Mouse (Mus musculus): Measurements from ENCODE around the gene Adgre1. TPM values are rescaled to one million over a fixed set of nuclear protein-coding genes. Genes with fewer than 3 reads are reported as not detected.
A peak's percentile ranks its signal among the peaks of the same experiment; 100 is the strongest.
"Not testable (repeated sequence)": the region's sequence is repeated elsewhere in the genome, so short reads cannot be mapped to it uniquely, and the experiment has no call there.

Gene Adgre1
- under 1 TPM in 1 of 2 experiments, not detected in 1; 0.24 TPM for polyA plus RNA-seq (2017; shearing (Covaris generic))

DNA sequence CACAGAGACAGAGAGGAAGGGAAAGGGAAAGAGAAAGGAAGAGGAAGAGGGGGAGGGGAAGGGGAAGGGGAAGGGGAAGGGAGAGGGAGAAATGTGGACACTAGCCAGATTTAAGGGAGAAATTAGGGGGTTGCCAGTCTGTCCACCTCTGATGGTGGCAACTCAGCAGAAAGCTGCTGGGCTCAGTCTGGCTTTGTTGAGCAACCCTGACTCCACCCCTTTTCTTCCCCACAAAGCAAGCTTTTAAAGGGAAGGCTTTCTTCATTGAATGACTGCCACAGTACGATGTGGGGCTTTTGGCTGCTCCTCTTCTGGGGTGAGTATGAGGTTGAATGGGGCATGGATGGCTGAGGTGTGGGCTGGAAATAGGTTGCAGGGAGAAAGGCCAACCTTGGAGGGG, at the start of gene Adgre1:
TSS of gene Adgre1 (plus strand) at position 251 of the 400 bp plus-strand sequence.
- no peak for ATAC-seq

DNA sequence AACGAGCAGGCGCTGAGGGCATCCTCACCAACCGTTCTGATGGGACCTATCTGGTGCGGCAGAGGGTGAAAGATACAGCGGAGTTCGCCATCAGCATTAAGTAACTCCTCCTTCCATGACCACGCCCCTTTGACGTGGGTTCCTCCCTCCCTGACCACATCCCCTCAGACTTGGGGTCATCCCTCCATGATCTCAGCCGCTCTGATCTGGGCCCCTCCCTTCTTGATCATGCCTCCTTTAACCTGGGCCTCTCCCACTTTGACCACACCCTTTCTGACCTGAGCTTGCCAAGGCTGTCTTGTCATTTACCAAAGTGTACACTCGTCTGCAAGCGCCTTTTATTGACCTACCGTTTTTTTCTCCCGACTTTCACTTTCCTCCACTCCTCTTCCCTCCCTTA, 46.7 kb upstream of the Adgre1 start:
- no peak for ATAC-seq

DNA sequence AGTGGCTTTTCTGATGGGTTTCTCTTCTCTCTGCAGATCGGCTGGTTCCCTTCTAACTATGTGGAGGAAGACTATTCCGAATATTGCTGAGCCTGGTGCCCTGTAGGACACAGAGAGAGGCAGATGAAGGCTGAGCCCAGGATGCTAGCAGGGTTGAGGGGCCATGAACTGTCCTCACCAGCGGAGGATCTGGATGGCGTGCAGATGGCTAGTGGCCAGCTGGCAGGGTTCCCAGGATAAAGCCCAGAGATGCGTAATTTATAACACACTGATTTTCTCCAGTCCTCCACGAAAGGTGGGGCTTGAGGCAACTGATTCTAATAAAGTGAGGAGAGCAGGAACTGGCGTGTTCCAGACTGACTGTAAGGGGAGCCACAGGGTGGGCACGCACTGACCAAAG, 30.9 kb upstream of the Adgre1 start:
- ATAC-seq, result no peak

DNA sequence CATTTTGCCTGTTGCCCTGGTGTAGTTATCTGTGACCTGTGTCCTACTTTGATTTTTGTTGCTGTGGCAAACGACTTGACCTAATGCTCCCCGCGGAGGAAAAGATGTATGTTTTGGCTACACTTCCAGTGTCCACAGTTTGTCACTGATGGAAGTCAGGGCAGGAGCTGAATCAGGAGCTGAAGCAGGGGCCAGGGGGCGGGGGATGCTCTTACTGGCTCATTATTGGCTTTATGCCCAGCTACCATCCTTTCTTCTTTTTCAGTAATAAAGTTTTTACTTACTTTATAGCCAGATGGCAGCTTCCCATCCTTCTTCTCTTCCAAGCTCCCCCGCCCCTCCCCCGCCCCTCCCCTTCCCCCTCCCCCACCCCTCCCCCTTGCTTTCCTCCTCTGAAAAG, 29.5 kb upstream of the Adgre1 start:
- no peak for ATAC-seq

DNA sequence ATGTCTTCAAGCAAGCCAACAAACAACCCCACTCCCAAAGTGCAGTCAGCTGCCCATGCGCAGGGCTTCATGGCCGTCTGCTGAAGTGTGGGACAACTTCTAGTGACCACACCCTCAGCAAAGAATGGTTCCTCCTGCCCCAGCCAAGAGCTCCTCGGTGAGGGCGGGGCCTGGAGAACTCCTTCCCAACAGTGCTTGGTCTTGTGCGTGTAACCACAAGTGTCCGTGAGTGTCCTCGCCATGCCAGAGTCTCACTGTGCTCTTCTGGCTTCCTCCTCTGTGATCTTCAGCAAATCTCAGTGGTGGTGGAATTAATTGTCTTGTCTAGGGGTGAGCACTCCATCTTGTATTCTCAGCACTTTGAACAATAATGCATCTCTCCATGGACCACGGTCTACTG, 27.5 kb upstream of the Adgre1 start:
- no peak for ATAC-seq

DNA sequence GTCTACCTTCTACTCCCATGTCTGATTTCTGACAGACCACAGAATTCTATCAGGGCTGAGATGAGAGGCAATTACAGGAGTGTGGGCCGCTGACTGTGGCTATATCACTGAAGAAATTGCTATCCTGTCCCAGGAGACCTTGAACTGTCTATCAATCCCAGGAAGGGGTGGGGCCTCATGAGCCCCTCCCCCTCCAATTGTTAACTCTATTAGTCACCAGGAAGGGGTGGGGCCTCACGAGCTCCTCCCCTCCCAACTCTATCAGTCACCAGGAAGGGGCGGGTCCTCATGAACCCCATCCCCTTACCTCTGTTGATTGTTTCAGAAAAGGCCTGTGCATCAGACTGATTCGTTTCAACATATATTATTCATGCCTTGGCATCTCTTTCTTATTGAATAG, 26.2 kb upstream of the Adgre1 start:
- ATAC-seq, result peak; percentile 11

DNA sequence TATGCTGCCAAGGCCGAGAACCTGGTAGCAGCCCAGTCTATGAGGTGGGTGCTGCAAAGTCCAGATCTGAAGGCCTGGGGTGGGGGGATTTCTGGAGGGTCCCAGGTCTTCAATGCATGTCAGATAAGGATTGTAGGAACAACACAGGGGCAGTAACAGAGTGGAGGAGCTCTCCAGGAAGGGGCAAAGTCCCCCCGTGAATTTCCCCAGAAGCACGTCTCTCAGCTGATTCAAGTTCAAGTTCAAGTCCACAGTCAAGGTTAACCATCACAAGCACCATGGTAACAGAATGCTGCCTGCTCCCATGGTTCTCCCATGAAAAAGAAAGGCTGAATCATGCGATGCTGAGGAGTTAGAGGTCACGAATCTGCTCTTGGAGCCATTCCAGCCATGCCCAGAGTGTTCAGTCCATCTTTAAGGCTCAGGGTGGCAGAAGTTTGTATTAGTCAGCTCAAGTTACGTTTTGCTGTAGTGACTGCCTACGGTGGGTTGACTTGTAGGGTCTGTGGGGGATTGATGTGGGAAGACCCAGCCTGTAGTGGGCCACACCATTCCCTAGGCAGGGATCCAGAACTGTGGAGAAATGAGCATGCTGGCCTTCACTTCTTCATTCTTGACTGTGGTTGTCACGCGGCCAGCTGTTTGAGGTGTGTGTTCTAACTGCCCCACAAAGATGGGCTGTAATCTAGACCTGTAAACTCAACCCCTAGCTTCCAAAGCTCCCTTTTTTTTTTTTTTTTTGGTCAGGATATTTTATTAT, 24.3 kb upstream of the Adgre1 start:
- no peak for ATAC-seq

DNA sequence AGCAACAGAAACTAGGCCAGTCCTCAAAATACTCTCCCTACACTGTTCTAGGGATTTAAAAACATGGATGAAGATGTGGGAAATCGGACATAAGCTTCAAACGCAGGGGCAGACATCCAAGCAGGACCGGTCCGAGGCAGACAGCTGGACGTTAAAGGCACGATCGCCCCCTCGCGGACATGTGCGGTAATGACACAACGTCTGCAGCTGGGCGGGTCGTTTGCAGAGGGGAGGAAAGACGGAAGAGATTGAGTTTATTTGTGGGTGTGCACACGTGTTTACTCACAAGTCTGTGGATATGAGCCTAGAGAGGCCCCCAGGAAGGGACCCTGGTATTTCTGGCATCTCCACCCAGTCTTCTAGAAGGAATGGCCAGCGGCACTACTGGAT, 23.7 kb upstream of the Adgre1 start:
- ATAC-seq, result peak; percentile 61

DNA sequence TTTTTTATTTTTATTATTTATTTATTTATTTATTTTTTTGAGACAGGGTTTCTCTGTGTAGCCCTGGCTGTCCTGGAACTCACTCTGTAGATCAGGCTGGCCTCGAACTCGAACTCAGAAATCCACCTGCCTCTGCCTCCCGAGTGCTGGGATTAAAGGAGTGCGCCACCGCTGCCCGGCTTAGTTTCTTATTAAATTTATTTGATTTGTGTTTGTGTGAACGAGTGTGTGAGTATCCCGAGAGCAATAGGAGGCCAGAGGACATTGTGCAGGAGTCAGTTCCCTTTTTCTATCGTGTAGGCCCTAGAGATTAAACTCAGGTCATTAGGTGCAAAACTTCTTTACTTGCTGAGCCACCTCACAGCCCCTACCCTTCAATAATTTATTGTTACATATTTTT, 23.3 kb upstream of the Adgre1 start:
- ATAC-seq, result not testable (repeated sequence)

DNA sequence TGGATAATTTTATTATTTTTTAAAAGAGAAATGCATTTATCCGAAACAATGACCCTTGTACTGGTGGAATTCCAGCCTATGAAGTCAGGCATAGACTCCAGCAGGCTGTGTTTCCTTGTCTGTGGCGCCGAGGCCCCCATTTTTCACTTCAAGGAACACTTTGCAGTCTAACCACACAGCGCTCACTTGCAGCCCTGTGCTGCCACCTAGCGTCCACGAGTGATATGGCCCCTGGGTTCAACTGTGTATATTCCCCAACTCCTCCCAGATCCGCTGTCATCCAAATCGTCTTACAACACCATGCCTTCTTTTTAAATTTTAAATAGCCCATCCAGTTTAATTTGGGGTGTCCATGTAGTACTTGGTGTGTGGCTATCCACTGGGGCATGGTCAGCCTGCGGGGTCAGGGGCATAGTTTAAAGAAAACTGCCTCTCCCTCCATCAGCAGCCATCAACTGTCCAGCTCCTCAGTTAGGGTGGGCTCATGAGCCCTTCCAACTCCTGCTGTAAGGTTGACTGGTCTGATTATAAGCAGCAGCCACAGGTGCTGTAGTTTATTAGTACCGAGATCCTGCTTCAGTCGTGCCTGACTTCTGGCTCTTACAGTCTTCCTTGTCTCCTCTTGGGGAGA, 22.7 kb upstream of the Adgre1 start:
- ATAC-seq, result peak; percentile 72

DNA sequence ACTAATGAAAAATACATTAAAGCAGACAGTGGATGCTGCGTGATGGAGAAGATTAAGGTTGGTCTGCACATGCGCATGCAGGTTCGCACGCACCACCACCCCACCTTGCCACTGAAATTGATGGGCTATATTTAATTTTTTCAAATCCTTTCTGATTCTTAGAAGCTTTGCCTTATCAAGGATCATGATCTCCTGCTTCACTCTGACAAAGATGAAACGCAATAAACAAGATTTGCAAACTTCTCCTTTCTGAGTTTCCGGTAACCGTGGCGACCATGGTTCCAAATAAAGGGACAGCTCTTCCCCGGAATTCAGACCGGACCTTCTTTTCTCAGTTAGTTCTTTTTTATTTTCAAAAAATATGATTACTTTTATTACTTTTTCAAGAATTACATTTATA, 20.5 kb upstream of the Adgre1 start:
- no peak for ATAC-seq

DNA sequence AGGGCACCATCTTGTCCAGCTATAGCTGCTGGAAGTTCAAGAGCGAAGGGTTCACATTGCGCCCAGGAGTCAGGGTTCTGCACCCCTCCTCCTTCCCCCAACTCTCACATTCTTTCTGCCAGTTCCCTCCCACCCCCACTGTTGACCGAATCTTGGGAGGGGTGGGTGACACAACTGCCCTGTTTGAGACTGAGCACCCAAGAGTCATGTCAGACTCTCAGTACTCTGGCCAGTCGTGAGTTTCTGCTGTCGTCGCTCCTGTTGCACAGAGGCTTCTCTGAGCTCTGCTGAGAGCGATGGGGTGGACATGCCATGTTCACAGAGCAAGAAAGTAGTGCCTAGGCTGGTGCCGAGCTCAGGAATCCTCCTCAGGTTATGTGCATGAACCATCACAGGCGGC, 19.2 kb upstream of the Adgre1 start:
- ATAC-seq, result no peak

DNA sequence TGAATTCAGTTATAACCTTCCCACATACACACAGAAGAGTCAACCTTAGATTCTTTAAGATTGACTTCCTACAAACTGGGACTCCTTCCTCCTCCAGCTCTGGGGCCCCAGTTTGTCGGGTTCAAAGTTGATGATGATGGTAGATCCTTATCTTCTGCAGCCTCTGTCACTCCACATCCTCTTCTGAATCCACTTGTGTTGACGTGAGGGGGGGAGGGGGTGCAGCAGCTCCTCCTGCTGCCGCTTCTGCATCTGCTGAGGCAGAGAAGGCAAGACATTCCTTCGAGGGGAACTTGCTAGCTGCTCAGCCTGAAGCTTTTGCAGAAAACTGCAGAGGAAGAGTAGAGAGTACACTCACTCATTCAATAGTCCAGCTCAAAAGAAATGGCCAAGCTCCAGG, 16.9 kb upstream of the Adgre1 start:
- ATAC-seq, result no peak

DNA sequence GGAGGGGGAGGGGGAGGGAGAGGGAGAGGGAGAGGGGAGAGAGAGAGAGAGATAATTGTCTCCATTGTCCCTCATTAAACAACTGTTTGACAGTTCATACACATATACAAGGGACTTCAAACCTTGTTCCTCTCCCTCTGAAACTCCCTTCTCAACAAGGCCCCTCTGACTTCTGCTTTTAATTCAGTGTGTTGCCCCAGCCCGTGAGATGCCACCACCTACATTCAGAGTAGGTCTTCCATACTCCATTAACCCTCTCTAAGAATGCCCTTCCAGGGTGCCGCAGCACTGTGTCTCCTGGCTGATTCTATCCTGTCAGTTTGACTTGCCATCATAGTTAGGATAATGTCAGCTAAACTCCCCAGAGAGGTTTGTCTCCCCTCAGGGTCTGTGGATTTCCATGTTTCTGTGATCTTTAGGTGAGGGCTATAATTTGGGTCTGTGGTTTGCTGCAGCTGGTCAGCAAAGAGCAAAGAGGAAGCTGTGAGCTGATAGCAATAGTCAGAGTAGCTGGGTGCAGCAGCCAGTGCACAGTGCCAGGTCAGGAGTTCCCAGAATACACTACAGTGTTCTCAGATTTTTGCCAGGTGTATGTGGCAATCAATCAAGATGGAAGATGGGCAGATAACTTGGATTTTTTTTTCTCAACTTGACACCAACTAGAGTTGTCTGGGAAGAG, 14.3 kb upstream of the Adgre1 start:
- no peak for ATAC-seq

DNA sequence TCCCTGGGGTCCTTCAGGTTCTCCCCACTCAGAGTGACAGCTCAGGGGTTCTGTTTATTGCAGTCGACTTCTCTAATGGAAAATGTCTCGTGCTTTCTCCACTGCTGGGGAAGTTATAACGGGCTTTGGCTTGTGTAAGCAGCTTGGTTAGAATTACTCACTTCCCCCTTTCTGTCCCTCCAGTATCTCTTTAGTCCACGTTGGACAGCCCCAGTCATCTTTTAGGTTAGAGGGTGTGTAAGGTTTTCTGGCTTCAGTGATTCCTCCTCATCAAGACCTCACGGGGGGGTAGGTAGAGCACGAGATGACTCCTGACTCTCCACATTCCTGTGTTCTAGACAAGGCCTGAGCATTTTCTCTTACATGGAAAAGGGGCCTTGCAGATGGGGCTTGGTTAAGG, 11.5 kb upstream of the Adgre1 start:
- no peak for ATAC-seq

DNA sequence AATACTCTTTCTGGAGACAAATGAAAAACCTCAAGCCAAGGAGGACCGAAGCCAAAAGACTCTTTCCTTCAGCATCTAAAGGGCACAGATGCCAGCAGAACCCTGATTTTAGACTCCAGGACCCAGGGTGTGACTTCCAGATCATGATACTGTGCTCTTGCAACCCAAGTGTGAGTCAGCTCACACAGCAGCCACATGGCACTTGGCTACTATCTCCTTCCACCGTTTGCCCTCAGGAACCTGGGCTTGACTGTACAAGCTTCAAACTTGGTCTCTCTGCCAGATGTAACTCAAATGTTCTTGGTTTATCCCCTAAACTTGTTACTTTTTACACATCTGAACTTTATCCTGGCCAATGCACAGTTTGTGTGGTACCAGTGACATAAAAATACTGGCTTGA, 10.7 kb upstream of the Adgre1 start:
- no peak for ATAC-seq

DNA sequence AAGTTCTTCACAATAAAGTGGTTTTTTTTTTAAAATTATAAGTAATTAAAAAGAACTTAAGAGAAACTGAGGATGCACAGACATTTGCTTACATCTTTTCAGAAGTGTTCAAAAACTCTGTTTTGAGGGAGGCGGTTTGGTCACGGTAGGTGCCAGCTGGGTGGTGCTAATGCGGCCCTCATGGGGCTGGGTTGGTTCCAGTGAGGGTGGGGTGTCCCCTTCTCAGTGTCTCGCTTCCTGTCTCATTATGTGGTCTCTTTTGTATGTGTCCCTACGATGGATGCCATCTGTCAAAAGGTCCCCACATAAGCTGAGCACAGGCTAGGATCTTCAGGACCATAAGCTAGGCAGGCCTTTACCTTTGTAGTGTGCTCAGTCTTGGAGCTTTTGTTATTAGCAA, 9.4 kb upstream of the Adgre1 start:
- ATAC-seq, result no peak

DNA sequence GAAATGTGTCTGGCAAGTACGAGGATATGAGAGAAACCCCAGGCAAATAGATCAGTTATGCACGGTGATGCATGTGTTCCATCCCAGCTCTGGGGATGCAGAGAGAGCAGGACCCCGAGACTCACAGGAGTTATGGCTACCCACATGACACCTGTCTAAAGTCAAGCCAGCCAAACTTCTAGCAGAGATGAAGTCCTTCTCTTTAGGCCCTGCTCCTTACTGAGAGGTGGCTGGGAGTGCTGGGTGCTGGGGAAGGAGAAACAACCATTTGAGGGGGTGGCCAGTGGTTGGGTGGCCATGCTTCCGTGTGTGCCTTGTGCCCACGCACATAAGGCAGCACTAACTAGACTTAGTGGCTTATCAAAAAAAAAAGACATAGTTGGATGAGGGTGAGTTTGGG, 8.3 kb upstream of the Adgre1 start:
- no peak for ATAC-seq

DNA sequence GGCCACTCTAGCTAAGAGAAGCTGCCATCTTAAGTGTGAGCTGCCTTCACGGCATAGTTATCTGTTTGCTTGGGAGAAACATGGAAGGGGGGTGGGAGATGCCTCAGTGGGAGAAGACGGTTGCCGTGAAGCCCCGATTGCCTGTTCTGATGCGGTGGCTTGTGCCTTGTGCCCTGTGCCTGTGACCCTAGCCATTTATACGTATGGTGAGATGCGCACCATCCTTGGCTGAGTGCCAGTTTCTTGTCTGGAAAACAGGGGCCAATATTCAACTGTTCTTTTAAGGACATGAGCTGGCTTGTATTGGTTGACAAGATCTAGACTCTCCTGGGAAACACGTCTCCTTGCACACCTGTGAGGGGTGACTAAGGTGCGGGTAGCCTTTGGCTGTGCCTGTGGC, 7.4 kb upstream of the Adgre1 start:
- no peak for ATAC-seq

DNA sequence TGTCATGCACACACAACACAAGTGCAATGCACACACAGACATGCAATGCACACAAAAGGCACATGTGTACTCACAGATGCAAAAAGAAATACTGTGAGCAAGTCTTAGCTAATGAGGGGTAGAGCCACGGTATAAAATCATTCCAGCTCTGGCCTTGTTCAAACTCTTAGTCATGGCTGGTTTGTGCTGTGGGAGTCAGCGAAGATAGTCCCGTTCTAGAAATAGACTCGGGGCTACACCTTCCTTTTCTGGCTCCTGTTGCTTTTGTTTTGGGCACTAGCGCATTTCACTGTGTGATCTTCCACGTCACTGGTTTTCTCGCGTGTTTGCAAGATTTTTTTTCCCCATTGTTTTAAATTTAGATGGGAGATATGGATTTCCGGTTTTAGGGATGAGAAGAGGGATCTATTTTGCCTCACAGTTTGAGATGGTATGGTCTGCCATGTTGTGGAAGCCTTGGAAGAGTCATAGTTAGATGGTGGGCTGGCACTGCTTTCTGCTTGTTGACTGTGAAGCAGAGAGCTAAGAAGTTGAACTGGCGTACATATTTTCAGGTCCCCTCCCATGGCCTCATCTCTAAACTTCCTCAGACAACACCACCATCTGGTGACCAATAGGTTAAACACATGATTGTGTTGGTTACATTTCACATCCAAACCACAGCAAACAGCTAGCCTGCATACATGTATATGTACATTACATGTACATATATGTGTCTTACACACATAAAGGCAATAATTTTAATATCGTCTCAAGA, 1.2 kb downstream of the Adgre1 start:
- ATAC-seq, result no peak
